Mouse (Mus musculus): ENCODE results near the gene Cox14.

The Cox14 gene

DNA sequence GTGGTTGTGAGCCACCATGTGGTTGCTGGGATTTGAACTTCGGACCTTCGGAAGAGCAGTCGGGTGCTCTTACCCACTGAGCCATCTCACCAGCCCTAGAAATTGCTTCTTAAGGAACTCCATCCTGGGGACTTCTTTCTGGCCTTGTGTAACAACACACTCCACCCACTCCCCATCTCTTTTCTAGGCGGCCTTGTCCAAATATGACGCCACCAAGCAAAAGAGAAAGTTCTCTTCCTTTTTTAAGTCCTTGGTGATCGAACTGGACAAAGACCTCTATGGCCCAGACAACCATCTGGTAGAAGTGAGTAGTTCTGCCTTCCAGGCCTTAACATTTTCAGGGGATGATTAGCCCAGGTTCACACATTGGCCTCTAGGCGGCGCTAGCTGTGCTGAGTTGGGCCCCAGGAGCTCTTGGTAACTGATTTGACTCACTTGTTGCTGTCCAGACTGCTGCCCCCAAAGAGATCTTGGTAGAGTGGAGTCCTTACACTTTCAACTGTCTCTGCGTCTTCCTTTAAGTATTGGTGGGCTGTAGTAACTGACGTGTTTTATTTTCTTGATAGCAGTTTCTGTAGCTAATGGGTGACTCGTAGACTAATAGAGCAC, 19.9 kb upstream of the Cox14 start, which contains the start of gene Gm17349:
Gene Gm17349 (minus strand): TSS at position 51 of the 609 bp plus-strand sequence.
- no peak for DNase-seq (ENCODE audit: extremely low read depth, insufficient read length, low spot score)

DNA sequence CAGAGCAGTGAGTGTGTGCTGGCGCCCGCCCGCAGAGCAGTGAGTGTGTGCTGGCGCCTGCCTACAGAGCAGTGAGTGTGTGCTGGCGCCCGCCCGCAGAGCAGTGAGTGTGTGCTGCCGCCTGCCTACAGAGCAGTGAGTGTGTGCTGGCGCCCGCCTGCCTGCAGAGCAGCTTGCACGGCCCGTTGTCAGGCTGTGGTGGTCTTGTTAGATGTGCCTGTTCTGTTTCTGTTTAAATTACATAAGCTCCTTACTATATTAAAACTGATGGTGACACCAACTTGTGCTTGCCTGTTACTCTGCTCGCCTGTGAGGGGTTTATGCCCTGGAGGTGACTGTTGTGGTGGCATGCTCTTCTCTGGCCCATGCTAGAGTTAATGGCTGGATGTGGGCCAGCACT, 17.2 kb upstream of the Cox14 start:
- no peak for DNase-seq (ENCODE audit: extremely low read depth, insufficient read length, low spot score)

DNA sequence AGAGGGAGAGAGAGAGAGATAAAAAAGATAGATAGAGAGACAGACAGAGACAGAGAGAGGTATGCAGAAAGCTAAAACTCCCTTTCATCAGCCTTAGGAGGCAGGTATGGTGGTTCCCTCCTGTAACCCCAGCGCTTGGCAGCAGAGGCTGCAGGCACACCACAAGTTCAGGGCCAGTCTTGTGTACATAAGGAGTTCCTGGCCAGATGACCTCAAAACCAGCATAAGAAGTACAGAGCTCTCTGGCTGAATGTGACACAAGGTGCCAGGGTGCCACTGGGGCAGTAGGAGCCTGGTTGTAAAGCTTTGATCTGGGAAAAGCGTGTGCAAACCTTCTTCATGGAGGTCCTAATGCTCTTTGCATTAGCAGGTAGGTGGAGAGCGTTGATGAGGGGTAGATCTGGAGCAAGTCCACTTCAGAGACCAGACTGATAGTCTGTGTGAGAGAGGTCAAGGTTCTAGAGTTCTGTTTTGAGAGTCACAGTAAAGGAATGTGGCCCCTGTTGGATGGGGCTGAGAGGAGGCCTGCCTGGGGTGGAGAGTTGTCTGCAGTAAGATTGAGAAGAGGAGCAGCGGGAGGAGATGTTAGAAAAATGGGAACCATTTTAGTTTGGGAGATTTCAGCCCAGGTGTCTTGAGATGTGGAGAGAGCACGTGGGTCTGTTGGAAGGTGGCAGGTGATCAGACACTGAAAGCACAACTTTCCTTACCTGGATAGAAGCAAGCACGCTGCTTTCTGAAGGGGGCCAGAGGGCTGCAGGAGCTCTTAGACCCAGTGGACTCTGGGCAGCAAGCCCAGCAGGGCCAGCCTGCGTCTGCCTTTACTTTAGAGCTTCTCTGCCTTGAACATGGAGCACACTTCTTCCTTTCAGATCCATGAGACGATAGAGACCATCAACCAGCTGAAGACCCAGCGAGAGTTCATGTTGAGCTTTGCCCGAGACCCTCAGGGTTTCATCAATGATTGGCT, 14.9 kb upstream of the Cox14 start:
- no peak for DNase-seq (ENCODE audit: extremely low read depth, insufficient read length, low spot score)

DNA sequence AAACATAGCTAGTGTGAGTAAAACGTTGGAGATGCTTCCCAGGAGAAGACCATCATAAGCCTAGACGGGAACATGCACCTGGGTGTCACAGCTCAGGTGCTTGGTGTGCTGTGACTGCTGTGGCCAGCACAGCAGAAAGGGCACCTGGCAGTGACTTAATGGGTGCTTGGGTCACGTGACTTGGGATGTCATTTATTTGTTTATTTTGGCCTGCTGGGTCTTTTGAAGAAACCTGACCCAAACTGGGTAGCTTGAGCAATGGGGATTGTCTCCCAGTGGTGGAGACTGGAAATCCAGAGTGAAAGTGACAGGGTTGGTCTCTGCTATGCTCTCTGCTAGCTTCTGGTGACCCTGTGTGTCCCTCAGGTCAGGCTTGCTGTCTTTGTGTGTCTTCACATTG, 13.9 kb upstream of the Cox14 start:
- no peak for DNase-seq (ENCODE audit: extremely low read depth, insufficient read length, low spot score)

DNA sequence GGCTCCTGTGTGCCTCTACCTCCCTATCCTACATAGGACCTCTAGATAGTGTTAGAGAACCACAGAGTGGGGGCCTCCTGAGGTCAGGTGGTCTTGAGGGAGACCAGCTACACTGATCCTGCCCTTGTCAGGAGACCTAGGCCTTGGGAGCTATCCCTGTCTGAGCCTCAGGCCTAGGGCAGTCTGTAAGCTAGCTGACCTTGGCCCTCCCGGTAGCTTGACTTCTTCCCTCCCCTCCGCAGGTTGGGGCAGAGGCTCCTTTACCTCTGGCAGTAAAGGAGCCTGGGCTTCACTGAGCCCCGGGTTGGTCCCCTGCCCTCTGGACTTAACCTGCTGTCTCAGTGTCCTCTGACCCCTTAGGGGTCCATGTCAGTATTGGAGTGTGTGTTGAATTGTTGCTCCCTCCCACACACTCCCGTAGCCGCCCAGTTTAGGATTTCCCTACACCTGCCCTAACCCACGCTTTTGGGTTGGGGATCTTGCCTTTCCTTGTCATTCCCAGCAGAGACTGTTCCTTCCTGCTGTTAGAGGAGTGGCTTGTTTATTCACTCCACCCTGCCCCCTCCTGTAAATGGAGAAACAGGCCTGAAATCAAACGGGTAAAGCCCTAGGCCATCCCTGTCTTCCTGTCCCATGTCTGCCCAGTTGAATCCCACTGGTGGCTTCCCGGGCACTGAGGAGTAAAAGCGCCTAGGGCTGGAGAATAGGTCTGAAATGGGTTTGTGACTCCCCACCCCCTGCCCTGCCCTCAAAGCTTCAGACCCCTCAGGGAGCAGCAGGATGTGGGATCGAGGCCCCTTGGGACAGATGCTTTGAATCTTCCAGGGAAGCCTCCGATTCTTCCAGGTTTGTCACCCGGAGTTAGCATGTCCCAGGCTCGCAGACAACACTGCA, 12.5 kb upstream of the Cox14 start:
- no peak for DNase-seq (ENCODE audit: extremely low read depth, insufficient read length, low spot score)

DNA sequence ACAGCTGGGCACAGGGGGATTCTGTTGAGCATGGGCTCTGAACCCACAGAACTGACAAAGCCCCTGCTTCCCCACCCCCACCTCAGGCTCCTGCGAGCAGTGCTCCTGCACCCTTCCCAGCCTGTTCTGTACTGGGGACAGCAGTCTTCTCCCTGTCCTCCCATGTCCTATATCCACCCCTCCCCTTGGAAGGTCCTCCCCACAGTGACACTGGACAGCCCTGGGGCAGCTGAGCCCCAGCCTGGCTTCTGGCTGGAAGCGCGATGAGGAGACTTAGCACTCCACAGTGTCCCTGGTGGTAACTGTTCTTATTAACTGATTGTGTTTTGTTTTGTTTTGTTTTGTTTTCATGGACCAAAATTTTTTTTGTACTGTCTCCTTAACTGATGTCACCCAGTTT, 11.8 kb upstream of the Cox14 start:
- no peak for DNase-seq (ENCODE audit: extremely low read depth, insufficient read length, low spot score)

DNA sequence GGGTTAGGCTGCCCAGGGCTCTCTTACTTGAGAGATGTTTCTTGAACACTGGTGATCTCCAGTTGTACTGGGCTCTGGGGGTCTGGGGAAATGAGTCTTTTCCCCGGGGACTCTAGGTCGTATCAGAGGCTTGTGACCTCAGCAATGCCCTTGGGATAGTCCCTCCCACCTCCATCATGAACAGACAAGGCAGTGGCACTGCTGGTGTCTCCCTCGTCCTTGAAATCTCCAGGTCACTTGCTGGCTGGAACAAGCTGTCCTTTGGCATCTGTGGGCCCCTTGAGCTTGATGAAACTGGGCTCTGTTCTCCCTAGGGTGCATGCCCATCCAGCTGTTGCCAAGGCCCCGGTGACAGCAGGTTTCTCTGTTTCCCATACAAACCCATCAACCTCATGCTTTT, 11.2 kb upstream of the Cox14 start:
- DNase-seq (ENCODE audit: extremely low read depth, insufficient read length, low spot score), result no peak

DNA sequence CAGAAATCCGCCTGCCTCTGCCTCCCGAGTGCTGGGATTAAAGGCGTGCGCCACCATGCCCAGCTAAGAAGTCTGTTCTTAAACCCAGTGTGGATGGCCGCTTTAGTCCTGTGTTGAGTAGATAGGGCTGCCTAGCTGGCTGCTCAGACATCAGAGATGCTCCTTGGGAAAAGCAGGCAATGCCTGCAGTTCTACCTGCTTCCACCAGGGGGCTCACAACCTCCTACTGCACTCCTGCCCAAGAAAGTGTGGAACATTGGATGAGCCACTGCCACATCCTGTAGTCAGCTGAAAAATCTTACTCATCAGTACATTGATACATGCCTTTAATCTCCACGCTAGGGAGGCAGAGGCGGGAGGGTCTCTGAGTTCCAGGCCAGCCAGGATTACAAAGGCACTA, 10.6 kb upstream of the Cox14 start:
- DNase-seq (ENCODE audit: extremely low read depth, insufficient read length, low spot score), result peak; percentile 52

DNA sequence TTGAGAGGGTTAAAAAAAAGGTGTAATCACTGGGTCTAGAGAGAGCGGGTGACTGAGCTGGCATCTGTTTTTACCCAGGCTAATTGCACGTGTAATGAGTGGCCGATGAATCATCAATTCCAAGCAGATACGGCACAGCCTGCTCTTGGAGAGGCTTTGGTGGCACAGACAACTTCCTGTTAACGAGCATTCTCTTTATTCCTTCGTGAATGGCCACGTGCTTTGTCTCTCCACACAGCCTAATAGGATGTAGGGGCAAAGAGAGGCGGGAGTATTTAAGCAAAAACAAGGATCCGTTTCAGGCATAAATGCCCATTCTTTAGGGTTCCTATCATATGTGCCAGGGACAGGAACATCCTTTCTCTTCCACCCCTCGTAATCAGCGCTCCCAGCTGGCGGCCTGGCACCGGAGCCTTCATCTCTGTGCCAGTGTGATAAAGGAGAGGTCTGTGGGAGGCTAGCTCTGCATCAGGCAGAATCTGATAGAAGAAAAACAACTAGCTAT, 10.0 kb upstream of the Cox14 start:
- no peak for DNase-seq (ENCODE audit: extremely low read depth, insufficient read length, low spot score)

DNA sequence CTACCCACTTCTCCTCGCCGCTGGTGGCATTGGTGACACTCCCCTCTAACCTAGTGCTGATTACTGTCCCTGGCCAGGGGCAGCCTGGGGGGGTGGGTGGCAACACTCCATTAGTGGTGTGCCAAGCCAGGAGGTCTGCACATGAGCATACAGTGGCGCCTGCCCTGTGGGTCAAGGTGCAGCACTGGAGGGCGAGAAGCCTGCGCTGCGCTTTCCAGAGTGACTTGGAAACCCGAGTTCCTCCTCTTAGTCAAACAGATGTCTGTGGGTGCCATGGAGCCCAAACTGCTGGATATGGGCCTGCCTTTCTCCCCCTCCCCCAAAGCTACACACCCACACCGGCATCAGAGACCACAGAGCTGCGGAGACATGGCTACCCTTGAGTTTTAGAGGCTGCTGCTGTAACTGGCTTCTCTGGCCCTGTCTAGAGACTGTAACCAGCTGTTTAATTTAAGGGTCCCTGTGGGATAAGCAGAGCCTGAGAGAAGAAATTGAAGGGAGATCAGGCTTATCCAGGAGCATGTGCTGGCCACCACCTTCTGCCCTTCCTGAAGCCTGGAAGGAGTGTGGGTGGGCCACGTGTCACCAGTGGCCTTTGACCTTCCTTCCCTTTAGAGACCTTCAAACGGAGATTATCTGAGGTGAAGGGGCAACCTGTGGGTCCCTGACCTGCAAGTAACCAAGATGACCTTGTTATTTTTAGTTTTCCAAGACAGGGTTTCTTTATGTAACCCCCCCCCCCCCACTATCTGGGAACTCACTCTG, 9.3 kb upstream of the Cox14 start:
- no peak for DNase-seq (ENCODE audit: extremely low read depth, insufficient read length, low spot score)

DNA sequence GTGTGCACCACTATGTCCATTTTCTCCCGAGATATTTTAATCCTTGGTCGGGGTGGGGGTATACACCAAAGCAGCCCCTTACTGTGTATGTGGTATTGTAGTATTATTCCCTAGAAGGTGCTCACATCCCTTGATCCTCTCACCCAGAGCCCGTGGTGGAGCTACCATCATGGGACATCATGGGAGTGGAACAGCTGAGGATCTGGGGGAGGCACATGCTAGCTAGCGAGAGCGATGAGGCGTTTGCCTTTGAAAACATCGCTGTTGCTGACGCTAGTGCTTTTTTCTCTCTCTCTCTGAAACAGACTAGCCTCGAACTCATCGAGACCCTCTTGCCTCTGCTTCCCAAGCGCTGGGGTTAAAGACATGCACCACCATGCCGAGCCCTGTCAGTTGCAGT, 8.6 kb upstream of the Cox14 start:
- no peak for DNase-seq (ENCODE audit: extremely low read depth, insufficient read length, low spot score)

DNA sequence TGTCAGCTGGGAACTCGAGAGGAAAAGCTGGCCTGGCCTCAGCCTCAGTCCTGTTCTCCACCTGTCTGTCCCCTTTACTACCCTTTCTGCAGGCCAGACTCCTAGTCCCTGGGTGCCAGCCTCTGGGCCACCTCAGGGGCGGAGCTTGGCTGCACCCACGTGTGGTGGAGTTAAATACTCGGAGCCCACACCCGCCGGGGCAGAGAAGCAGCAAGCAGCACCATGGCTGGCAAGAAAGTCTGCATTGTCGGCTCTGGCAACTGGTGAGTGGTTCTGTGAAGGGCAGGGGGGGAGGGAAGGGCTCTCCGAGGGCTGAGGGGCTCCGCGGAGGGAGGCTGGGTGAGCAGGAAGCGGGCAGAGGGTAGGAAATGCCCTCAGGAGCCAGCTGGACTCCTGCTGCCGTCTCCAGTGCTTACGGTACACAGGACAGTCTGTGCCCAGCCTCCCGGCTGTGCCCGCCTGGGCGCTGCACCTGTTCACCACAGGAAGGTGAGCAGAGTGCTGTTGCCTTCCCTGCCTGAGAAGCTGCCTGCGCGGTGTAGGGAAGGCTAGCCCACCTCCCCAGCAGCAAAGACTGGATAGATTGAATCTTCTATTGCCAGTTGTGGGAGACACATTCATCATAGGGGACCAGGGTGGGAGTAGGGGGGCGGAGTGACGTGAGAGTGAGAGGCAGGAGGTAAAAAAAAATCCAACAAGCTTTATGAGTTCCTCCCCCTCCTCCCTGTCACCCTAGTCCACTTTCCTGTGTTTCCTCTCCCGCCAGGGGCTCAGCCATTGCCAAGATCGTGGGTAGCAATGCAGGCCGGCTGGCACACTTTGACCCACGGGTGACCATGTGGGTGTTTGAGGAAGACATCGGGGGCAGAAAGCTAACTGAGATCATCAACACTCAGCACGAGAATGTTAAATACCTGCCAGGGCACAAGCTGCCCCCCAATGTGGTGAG, 7.8 kb upstream of the Cox14 start, which contains the start of gene Gpd1:
Gene Gpd1 (plus strand): TSS at position 130 of the 949 bp plus-strand sequence.
- DNase-seq (ENCODE audit: extremely low read depth, insufficient read length, low spot score), result no peak

DNA sequence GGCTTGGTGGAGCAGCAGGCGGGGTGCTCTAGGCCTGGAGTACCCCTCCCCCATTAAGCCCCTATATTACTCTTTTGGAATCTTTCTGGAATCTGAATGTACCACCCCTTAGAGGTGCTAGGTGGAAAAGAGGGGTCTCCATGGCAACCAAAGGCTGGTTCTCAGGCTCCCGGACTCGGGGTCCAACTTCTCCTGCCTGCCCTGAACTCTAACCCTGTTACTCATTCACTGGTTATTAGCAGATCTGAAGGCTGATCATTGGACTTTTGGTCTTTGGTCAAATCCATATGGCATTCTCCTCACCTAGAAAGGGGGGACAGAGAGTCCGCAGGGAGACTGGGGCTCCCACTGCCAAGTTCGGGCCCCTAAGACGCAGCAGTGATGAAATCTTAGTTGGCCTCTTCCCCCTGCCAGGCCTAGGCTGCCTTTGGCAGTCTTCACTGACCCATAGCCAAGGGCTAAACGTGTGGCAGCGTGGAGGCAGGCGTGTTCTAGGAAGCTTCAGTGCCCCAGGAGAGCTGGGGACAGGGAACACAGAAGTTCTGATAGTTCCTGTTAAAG, 6.9 kb upstream of the Cox14 start:
- DNase-seq (ENCODE audit: extremely low read depth, insufficient read length, low spot score), result no peak

DNA sequence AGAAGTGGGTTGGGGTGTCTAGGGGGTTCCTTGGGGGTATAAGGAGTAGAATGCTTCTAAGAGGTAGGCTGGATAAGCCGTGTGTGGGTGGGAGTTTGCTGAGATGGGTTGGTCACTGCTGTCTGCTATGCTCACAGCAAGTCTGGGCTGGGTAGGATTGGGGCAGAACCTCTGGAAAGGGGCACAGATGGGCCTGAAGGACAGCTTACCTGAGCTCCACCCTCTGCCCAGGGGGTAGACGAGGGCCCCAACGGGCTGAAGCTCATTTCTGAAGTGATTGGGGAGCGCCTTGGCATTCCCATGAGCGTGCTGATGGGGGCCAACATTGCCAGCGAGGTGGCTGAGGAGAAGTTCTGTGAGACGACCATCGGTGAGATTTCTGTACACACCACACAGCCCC, 5.6 kb upstream of the Cox14 start:
- no peak for DNase-seq (ENCODE audit: extremely low read depth, insufficient read length, low spot score)

DNA sequence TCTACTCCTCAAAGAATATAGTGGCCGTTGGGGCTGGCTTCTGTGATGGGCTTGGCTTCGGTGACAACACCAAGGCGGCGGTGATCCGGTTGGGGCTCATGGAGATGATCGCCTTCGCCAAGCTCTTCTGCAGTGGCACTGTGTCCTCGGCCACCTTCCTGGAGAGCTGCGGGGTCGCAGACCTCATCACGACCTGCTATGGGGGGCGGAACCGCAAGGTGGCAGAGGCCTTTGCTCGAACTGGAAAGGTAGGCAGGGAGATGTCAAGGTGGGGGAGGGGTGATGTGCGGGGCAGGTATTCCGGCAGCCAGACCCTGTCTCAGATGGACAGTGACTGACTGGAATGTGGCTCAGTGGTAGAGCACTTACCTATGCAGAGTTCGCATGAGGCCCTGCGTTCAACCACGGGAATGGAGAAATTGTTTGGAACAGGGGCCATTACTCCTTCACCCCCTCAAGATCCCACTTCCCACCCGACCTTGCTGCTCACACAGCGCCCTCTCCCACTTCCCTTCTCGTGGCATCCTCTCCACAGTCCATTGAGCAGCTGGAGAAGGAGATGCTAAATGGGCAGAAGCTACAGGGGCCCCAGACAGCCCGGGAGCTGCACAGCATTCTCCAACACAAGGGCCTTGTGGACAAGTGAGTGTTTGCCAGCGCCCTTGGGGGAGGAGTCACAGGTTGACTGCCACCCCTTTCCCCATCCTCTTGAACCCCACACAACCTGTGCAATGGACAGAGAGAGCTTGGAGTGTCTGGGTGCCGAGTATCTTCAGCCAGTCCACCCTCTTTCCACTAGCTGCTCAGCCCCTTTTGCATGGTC, 3.3 kb upstream of the Cox14 start:
- no peak for DNase-seq (ENCODE audit: extremely low read depth, insufficient read length, low spot score)

DNA sequence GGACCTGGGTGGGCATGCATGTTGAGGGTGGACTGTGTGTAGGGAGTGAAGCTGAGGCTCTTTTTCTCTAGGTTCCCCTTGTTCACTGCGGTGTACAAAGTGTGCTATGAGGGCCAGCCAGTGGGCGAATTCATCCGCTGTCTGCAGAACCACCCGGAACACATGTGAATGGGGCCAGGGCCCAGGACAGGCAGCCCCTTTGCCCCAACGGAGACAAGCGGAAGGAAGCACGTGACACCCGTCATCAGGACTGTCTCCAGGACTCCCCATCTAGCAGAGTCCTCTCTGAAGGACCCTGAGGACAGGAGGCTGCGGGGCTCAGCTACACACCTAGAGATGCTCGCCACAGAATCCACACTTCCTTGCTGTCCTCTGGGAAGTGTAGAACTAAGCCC, 2.3 kb upstream of the Cox14 start:
- no peak for DNase-seq (ENCODE audit: extremely low read depth, insufficient read length, low spot score)

DNA sequence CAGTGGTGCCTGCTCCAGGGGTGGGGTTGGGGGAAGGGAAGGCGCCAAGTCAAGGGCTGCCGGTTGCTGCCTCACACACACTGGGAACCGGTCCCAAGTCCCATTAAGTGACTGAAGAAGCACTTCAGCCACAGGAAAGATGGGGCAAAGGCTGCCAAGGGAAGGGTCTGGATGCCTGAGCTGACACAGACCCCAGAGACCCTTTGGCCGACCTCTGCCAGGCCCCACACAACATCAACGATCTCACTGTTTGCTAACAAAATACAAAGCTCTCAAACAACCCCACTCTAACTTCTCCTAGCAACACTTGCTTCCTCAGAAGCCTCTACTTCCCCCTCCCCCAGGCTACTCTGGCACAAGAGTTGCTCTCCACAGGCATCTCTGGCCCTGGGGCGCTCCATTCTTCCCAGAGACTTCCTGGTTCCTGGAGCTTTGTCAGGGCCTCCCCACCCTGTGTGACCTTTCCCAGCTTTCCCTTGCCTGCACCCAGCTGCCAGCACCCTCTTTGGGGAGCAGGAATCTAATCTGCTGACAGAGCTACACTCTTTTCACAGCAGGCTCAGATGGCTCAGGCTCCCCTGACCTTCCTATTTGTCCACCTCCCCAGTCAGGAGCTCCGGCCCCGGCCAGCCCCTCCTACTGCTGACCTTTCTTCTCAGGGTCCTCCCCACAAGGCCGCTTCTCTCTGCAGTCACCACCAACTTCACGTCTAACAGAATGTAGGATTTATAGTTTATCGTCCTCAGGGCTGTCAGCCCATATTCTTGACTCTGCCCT, 1.7 kb upstream of the Cox14 start:
- peak; percentile 76 for DNase-seq (ENCODE audit: extremely low read depth, insufficient read length, low spot score)
